Mouse (Mus musculus) kidney, adult 2 months (tissue): ENCODE results near the gene Arhgap45.

Source experiments
- CTCF ChIP-seq: fragments of 200-500 bp; conservative IDR thresholded peaks from 2 replicates; pipeline ENCODE4 v1.5.1; 2011; ENCODE audit warnings: low read depth, mild to moderate bottlenecking, control low read depth, low read length, moderate library complexity, mixed read lengths; ENCODE audit not compliant: insufficient read depth, insufficient read length
- POLR2A ChIP-seq: fragments of 200-500 bp; IDR thresholded peaks from one replicate; pipeline ENCODE4 v1.6.1; 2011; ENCODE audit warnings: low read depth, low read length, control low read depth

GRCm38 (mm10) chr10:80033511-80034391 is 17.3 kb downstream of the Arhgap45 start:
- TF ChIP-seq CTCF (peak; percentile 71), POLR2A (no peak)
